In the genomic region with DNA sequence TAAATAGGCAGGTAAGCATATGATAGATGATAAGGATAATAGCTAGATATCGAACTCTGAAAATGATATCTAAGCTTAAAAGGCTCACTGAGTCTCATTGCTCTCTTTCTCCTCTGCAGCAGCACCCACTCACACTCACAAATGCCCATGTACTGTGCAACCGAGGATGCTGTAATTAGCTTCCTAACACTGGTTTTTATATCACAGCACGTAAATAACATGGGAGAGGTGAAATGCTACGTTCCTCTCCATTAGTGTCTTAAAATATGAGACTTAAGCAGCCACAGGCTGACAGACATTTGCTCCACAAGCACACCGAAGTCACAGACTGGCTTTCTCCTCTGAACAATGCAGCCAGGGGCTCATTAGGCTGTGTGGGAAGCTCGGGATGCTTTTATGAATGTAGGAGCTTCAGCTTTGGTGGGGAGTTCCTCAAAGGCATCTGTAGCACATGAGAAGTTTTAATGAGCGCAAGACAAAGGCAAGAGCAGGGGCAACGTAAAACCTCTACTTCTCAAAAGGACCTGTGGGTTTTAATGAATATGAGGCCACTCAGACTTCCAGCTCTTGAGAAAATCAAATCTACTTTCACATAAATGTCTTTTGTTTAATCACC, we compare ENCODE assay signal across 20 mouse cellular contexts. TPM values are rescaled to one million over a fixed set of nuclear protein-coding genes. Genes with fewer than 3 reads are reported as not detected.
DNase-seq lines count a peak whose midpoint lies in the region; ATAC-seq lines count a peak whose summit lies in the region.
"Had no signal": no experiment of that assay in that cellular context is flagged by ENCODE, and none has a peak within 500 bp of the region (broad histone marks: within the 10 kb centered on the region; RNA-seq: fewer than 3 reads in every experiment).

No protein-coding gene starts in this region.

- no peak overlapping the region for H3K4me2 ChIP-seq in neural tube, embryonic 11.5 days (ENCODE audit: low read depth)
- no peak overlapping the region for H3K4me2 ChIP-seq in neural tube, embryonic 15.5 days
- H3K4me2 ChIP-seq in limb, embryonic 11.5 days (ENCODE audit: low read depth, severe bottlenecking) = no peak overlapping the region
- H3K4me2 ChIP-seq: limb, embryonic 13.5 days had no signal

- peak; percentile 32 for DNase-seq in embryo, embryonic 10 days (ENCODE audit: low spot score)
- DNase-seq in embryo, embryonic 11 days = no peak
- peak; percentile 18 for DNase-seq in neural tube, embryonic 11.5 days (ENCODE audit: low spot score)
- peak; percentile 32 for DNase-seq in limb, embryonic 11.5 days (ENCODE audit: low spot score)
- peak; percentile 93 for DNase-seq in retina, postnatal 1 day
- no peak for DNase-seq in testis, postnatal 14 days (ENCODE audit: low spot score)
- DNase-seq: cerebellum, postnatal 14 days; gastrocnemius, adult 2 months; heart, adult 2 months; layer of hippocampus, postnatal 36 days; spleen, adult 18-20 months; thymus, postnatal 4 days had no signal

- H3K27me3 ChIP-seq in neural tube, embryonic 11.5 days (ENCODE audit: control insufficient read depth, insufficient read depth, low read length) = no peaks in the 10 kb centered on the region
- H3K27me3 ChIP-seq in neural tube, embryonic 15.5 days (replicated peaks) = no peaks in the 10 kb centered on the region
- no peaks in the 10 kb centered on the region for H3K27me3 ChIP-seq in limb, embryonic 11.5 days (ENCODE audit: control insufficient read depth, insufficient read depth, low read length)
- H3K27me3 ChIP-seq: CH12.LX; limb, embryonic 13.5 days had no signal

- H3K36me3 ChIP-seq in neural tube, embryonic 11.5 days (ENCODE audit: control insufficient read depth, insufficient read depth, low read length) = no peaks in the 10 kb centered on the region
- no peaks in the 10 kb centered on the region for H3K36me3 ChIP-seq in neural tube, embryonic 15.5 days
- H3K36me3 ChIP-seq in limb, embryonic 11.5 days (ENCODE audit: control insufficient read depth, insufficient read depth, low read length) = no peaks in the 10 kb centered on the region
- H3K36me3 ChIP-seq: limb, embryonic 13.5 days had no signal

- H3K9me3 ChIP-seq in neural tube, embryonic 11.5 days (ENCODE audit: control insufficient read depth, low read length) = no peaks in the 10 kb centered on the region
- no peaks in the 10 kb centered on the region for H3K9me3 ChIP-seq in neural tube, embryonic 15.5 days (replicated peaks)
- H3K9me3 ChIP-seq in limb, embryonic 11.5 days (ENCODE audit: control insufficient read depth, low read length) = no peaks in the 10 kb centered on the region
- H3K9me3 ChIP-seq: limb, embryonic 13.5 days had no signal

- WGBS in neural tube, embryonic 11.5 days = 60% methylated on average over 8 of the region's 8 CpGs
- 30% methylated on average over 8 of the region's 8 CpGs for WGBS in neural tube, embryonic 15.5 days
- 40% methylated on average over 8 of the region's 8 CpGs for WGBS in limb, embryonic 11.5 days

- ATAC-seq in neural tube, embryonic 11.5 days (ENCODE audit: insufficient read depth, low FRiP score, low TSS enrichment) = 0 out of 2 replicates have a peak, but pooled peaks have one; percentile 31
- ATAC-seq in neural tube, embryonic 15.5 days (ENCODE audit: low FRiP score) = no peak; the same call in 1 of the 2 replicates
- no peak for ATAC-seq in limb, embryonic 11.5 days (ENCODE audit: insufficient number of reproducible peaks, low FRiP score, low TSS enrichment, low read depth)
- no peak for ATAC-seq in megakaryocyte, adult 5-6 weeks (ENCODE audit: poor library complexity, severe bottlenecking)
- ATAC-seq: Patski had no signal

- no peak overlapping the region for H3K9ac ChIP-seq in neural tube, embryonic 11.5 days (ENCODE audit: low read length)
- H3K9ac ChIP-seq in neural tube, embryonic 15.5 days (replicated peaks) = no peak overlapping the region
- no peak overlapping the region for H3K9ac ChIP-seq in limb, embryonic 11.5 days (ENCODE audit: low read length)
- H3K9ac ChIP-seq: limb, embryonic 13.5 days had no signal

- H3K4me1 ChIP-seq in neural tube, embryonic 11.5 days (ENCODE audit: control insufficient read depth, insufficient read depth, low read length) = no peaks in the 10 kb centered on the region
- peaks cover 6% of the 10 kb centered on the region; the same call in 1 of the 2 replicates for H3K4me1 ChIP-seq in neural tube, embryonic 15.5 days
- H3K4me1 ChIP-seq in limb, embryonic 11.5 days (ENCODE audit: control insufficient read depth, insufficient read depth, low read length) = no peaks in the 10 kb centered on the region

- no peak overlapping the region for H3K4me3 ChIP-seq in neural tube, embryonic 11.5 days (ENCODE audit: low read depth, low read length)
- no peak overlapping the region for H3K4me3 ChIP-seq in neural tube, embryonic 15.5 days (replicated peaks)
- H3K4me3 ChIP-seq in limb, embryonic 11.5 days (ENCODE audit: low read depth, low read length) = no peak overlapping the region
- H3K4me3 ChIP-seq: gastrocnemius, adult 2 months; heart, adult 2 months; limb, embryonic 13.5 days; myocyte had no signal

- H3K27ac ChIP-seq in neural tube, embryonic 11.5 days (ENCODE audit: low read depth, low read length) = no peak overlapping the region
- no peak overlapping the region for H3K27ac ChIP-seq in neural tube, embryonic 15.5 days (replicated peaks)
- H3K27ac ChIP-seq in limb, embryonic 11.5 days (replicated peaks; ENCODE audit: low read depth, low read length) = no peak overlapping the region
- H3K27ac ChIP-seq: gastrocnemius, adult 2 months; heart, adult 2 months; limb, embryonic 13.5 days; macrophage; stomach, postnatal 0 days had no signal

RNA-seq across cellular contexts. Expression of a gene that starts 58.6 kb away (rescaled TPM):
- polyA plus RNA-seq in neural tube, embryonic 11.5 days (2014; fragmentation: Nextera tagmentation; extraction: Ambion mirVana) = 18.8 and 19.8 TPM in 2 replicates
- polyA plus RNA-seq in neural tube, embryonic 15.5 days (2015; fragmentation: Nextera tagmentation; extraction: Ambion mirVana) = 8.1 and 12.1 TPM in 2 replicates
- 27.7 and 28.8 TPM in 2 replicates for polyA plus RNA-seq in limb, embryonic 11.5 days (2014; fragmentation: Nextera tagmentation; extraction: Ambion mirVana)
- total RNA-seq in megakaryocyte, adult 5-6 weeks (2015) = 31.2 and 40.1 TPM in 2 replicates
- total RNA-seq in megakaryocyte, adult 5-6 weeks (2017) = 30.1 and 40.2 TPM in 2 replicates
- polyA plus RNA-seq: myocyte had no signal

Comparison
In these comparisons a context has a peak if more than half of its experiments do, and no peak if none do; other contexts are left out.
1. DNase-seq: peak in embryo, embryonic 10 days (single experiment), neural tube, embryonic 11.5 days (single experiment), limb, embryonic 11.5 days (single experiment) and retina, postnatal 1 day (single experiment); none in embryo, embryonic 11 days (single experiment) and testis, postnatal 14 days (single experiment).